Mouse (Mus musculus): ENCODE results near the gene Fsip1.

- TF ChIP-seq CTCF (IDR thresholded peaks at IDR 0.05; ENCODE audit: low read depth, low read length) (no peak), POLR2A (IDR thresholded peaks at IDR 0.05; ENCODE audit: insufficient read depth, low read length) (no peak), EP300 (IDR thresholded peaks at IDR 0.05; ENCODE audit: insufficient read depth, low read depth, low read length) (no peak)
Observed at GRCm38 (mm10) chr2:118204646-118205045, 52.1 kb downstream of the Fsip1 start.
